Mouse (Mus musculus) heart, postnatal 10 days (tissue): ENCODE results near the gene Efcab12. TPM values are rescaled to one million over a fixed set of nuclear protein-coding genes. Genes with fewer than 3 reads are reported as not detected.
"Not testable (repeated sequence)": the region's sequence is repeated elsewhere in the genome, so short reads cannot be mapped to it uniquely, and the experiment has no call there.

Source experiments
- DNase-seq, 2 experiments: peaks; one replicate each; pipeline ENCODE4 v3.0.0; 2021
- intact Hi-C: fragments of 180-260 bp; cut with DNase I; formaldehyde crosslinking; loops from one replicate; pipeline ENCODE4 v1.15.1; 2025
- total RNA-seq, 2 experiments: library from RNA; stranded (reverse); gene quantifications; 2 replicates each; pipeline ENCODE4 v1.2.3; 2021

The Efcab12 gene
- total RNA-seq: under 1 TPM; 0.79 TPM

GRCm38 (mm10) chr6:115838161-115838597 lies at the start of gene Efcab12:
Gene Efcab12 (minus strand): TSS chr6:115838412.
- intact Hi-C loops: no loop called here
- DNase-seq: peak; percentile 63 to 78

- intact Hi-C loops: no loop called here
- no peak for DNase-seq
Measured at GRCm38 (mm10) chr6:115886894-115887293, 48.7 kb upstream of the Efcab12 start.

- no peak for DNase-seq
- intact Hi-C loops: no loop called here
Measured at GRCm38 (mm10) chr6:115884018-115884417, 45.8 kb upstream of the Efcab12 start.

GRCm38 (mm10) chr6:115880751-115881150 lies 42.5 kb upstream of the Efcab12 start:
- no peak for DNase-seq
- intact Hi-C loops: no loop called here

- no peak for DNase-seq
- intact Hi-C loops: no loop called here
Measured at GRCm38 (mm10) chr6:115879736-115880135, 41.5 kb upstream of the Efcab12 start.

- DNase-seq: no peak
- intact Hi-C loops: no loop called here
Measured at GRCm38 (mm10) chr6:115878694-115879093, 40.5 kb upstream of the Efcab12 start.

- no peak for DNase-seq
- intact Hi-C loops: no loop called here
Measured at GRCm38 (mm10) chr6:115877239-115877638, 39.0 kb upstream of the Efcab12 start.

GRCm38 (mm10) chr6:115871318-115871717 lies 33.1 kb upstream of the Efcab12 start:
- intact Hi-C loops: not testable (repeated sequence)

GRCm38 (mm10) chr6:115867157-115867556 lies 28.9 kb upstream of the Efcab12 start:
- intact Hi-C loops, DNase-seq: not testable (repeated sequence)

More at GRCm38 (mm10) chr6:115871318-115871717, 33.1 kb upstream of the Efcab12 start:
- not testable (repeated sequence) for DNase-seq

GRCm38 (mm10) chr6:115865246-115865645 lies 27.0 kb upstream of the Efcab12 start:
- intact Hi-C loops: no loop called here

GRCm38 (mm10) chr6:115863340-115863841 lies 25.2 kb upstream of the Efcab12 start:
- intact Hi-C loops: no loop called here

More at GRCm38 (mm10) chr6:115865246-115865645, 27.0 kb upstream of the Efcab12 start:
- no peak for DNase-seq

GRCm38 (mm10) chr6:115860027-115860556 lies 21.9 kb upstream of the Efcab12 start:
- intact Hi-C loops: no loop called here
- no peak for DNase-seq

More at GRCm38 (mm10) chr6:115863340-115863841, 25.2 kb upstream of the Efcab12 start:
- peak in 1 of 2 experiments; percentile 39 for DNase-seq

- intact Hi-C loops: loop anchor here (5.0 kb wide), 1 partner anchor 38 kb away; no protein-coding TSS in a partner anchor
- DNase-seq: no peak
Measured at GRCm38 (mm10) chr6:115859258-115859657, 21.0 kb upstream of the Efcab12 start.

- intact Hi-C loops: loop anchor here (5.0 kb wide), 1 partner anchor 41 kb away; no protein-coding TSS in a partner anchor
- DNase-seq: peak in 1 of 2 experiments; percentile 28
Measured at GRCm38 (mm10) chr6:115856361-115856745, 18.1 kb upstream of the Efcab12 start.

GRCm38 (mm10) chr6:115855733-115856360 lies 17.6 kb upstream of the Efcab12 start:
- intact Hi-C loops: loop anchor here (5.0 kb wide), 1 partner anchor 41 kb away; no protein-coding TSS in a partner anchor
- DNase-seq: no peak

GRCm38 (mm10) chr6:115854432-115854831 lies 16.2 kb upstream of the Efcab12 start:
- intact Hi-C loops: loop anchor here (5.0 kb wide), 3 partner anchors 103 to 353 kb away; partner anchors contain the start of gene Washc2
- no peak for DNase-seq

- intact Hi-C loops: loop anchor here (5.0 kb wide), 3 partner anchors 103 to 353 kb away; partner anchors contain the start of gene Washc2
- no peak for DNase-seq
Measured at GRCm38 (mm10) chr6:115853985-115854384, 15.8 kb upstream of the Efcab12 start.

- intact Hi-C loops: loop anchor here (5.0 kb wide), 3 partner anchors 104 to 354 kb away; partner anchors contain the start of gene Washc2
- peak; percentile 99 for DNase-seq
Measured at GRCm38 (mm10) chr6:115853091-115853813, 15.0 kb upstream of the Efcab12 start, which contains the start of the genes Mbd4 and Ift122. Gene Mbd4 (minus strand): TSS chr6:115853371. Gene Ift122 (plus strand): TSS chr6:115853470.

GRCm38 (mm10) chr6:115852446-115853090 lies 14.4 kb upstream of the Efcab12 start:
- intact Hi-C loops: loop anchor here (5.0 kb wide), 3 partner anchors 105 to 355 kb away; partner anchors contain the start of gene Washc2
- DNase-seq: no peak
